Mouse (Mus musculus): Measurements from ENCODE around the gene Gm42674.

Gene Gm42674

DNA sequence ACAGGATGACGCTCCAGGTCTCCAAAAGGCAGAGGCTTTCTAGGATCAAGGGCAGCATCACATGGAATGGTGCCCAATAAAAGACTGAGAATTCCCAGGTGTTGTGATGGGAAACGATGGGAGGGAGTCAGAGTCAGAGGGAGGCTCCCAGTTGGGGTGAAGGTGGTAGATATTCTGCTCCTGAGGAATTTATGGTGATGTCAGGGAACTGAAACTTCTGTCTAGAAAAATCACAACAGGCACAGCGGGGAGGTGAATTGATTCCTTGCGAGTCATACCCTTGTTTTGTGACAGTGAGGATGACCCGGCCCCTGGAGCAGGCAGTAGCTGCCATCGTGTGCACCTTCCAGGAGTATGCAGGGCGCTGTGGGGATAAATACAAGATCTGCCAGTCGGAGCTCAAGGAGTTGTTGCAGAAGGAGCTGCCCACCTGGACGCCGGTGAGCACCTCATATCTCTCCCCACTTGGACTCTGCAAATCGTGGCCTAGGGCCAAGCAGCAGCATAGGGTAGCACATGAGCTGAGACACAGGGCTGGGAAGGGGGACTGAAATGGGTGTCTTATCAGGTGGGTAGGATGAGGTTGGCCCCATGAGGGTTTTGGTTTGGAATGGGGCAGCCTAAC, at the start of gene Gm42674:
Gene Gm42674, plus strand, starts transcription at position 419 of the 625 bp plus-strand sequence.
- DNase-seq: no peak

DNA sequence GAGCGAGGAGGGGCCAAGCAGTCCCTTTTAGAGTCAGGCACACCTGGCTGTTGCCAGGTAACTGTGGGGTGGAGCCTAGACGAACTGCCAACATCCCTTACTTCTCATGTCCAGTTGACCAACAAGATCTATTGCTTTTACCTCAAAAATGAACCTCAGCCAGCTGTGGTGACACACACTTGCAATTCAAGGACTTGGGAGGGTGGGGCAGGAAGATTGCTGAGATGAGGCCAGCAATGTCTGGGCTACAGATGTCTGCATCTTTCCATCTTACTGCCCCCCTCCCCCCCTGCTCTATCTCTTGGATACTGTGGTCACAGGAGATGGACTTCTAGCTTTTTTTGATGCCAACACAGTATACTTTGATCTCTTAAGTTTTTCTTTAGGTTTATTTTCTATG, 49.5 kb upstream of the Gm42674 start:
- DNase-seq: no peak

DNA sequence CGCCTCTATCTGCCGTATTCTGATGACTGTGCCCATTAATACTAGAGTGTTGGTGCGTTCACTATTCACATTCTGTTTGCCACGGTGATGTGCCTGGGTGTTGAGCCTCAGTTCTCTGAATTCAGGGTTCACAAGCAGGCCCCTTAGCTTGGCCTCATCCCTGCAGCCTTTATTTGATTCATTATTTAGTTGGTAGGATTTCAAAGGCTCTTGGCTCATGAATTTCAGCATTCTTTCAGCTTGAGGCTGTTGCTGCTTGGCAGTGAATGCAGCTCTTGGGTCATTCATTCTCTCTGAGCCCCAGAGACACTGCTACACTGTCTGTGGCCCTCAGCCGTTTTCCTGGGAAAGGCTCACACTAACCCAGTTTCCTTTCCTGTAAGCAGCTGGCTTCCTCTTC, 45.8 kb upstream of the Gm42674 start:
- DNase-seq: no peak

DNA sequence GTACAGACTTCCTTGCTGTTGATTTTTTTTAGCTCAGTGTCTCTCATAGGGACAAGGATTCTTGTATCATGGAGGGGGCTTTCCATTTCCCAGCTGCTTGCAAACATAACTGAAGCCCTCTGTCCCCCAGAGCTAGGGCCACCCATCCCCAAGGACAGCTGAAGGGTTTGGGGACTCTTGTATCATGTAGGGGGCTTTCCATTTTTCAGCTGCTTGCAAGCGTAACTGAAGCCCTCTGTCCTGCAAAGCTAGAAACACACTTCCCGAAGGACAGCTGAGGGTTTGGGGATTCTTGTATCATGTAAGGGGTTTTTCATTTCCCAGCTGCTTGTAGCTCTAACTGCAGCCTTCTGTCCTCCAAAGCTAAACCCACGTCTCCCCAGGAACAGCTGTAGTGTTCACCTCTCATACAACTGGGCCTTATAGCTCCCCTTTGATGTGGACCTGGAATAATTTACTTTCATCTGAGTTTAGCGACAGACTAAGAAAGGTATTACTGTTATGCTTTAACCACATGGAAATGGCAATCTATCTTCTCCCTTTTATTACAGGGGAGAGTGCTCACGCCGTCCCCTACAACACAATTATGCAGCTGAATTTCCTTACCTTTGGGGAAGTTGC, 41.6 kb upstream of the Gm42674 start, which contains the start of gene S100a3:
Gene S100a3, plus strand, starts transcription at position 571 of the 621 bp plus-strand sequence.
- no peak for DNase-seq

DNA sequence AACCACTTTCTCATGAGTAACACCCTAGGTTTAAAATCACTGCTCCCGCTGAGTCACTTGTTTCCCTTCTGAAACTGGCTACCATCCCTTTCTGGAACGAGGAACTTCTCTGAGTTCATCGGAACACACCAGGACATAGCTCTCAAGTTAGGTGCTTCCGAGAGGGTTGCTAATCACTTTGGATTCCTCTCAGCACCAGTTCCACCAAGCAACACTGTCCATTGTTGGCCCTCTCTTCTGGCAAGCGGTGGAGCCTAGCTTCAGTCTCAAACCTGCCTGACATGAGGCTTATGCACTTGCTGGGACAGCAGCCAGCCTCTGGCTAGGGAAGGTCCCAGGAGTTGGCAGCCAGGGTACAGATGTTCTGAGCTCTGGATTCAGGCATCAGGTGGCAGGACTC, 27.0 kb upstream of the Gm42674 start:
- no peak for DNase-seq

DNA sequence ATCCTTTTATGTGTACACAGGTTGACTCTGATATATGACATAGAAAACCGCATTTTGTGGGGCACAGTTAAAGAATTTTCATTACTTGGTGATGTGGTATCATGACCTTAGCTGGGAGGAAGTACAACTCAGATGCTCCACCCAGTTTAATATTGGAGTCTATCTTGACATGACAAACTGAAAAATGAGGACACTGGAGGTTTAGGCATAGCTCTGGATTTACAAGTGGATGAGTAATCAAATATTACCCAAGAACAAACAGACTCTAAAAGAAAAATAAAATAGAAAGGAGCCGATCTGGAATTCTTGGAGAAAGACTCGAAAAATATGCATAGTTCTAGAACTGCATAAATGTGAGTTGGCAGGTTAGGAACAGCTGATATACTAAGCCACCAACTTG, 26.4 kb upstream of the Gm42674 start:
- no peak for DNase-seq

DNA sequence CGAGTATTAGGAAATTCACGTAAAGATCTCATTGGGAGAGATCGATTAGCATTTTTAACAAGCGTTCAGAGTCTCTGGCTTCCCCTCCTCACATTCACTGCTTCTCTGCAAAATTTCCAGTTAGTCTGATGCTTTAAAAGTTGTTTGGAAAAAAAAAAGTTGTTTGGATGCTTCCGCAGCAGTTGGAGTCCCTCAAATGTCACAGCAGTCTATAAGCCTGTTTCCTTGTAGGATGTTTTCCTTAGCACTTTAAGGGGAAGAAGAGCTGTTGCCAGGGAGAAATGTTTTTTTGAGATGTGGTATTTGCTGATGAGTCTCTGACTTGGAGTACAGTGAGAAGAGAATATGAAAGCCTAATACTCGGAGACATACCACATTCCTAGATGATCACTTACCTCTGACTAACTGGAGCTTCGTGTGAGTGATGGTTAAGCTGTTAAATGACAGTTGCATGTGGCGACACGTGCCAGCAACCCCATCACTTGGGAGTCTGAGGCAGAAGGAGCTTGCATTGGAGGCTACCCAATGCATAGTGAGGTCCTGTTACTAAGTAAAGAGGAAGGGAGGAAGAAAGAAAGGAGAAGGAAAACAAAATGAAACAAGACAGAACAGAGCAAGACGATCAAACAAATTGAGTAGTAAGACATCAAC, 25.2 kb upstream of the Gm42674 start:
- no peak for DNase-seq

DNA sequence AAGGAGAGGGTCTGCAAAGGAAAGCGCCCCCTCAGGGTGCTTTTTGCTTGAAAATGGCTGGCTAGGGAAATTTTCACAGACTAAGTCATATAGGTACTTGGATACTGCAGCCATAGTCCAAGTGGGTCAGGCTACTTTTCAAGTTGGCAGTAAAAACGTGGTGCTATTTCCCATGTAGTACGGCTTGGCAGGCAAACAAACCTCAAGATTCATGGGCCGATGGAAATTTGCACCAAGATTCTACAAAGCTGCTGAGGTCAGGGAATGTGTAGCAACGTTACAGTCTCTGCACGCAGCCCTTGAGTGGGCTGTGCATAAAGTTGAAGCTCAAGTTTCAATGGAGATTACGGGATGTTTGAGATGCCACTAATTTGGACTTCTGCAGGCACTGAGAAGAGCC, 22.3 kb upstream of the Gm42674 start:
- no peak for DNase-seq

DNA sequence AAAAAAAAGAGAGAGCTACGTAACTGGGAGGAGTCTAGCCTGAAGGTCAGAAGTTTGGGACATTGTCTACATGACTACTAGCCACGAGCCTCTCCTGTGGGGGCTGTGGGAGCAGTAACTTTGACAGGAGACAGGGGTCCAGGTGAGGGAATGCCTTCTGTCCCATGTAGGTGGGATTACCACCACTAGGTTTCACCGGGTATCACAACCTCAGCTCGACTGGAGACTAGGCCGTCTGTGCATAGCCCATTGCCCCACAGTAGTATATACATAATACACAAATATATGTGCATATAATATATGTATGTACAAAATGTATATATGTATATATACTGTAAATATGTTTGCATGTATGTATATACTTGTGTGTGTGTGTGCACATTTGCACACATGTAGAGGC, 20.6 kb upstream of the Gm42674 start:
- no peak for DNase-seq

DNA sequence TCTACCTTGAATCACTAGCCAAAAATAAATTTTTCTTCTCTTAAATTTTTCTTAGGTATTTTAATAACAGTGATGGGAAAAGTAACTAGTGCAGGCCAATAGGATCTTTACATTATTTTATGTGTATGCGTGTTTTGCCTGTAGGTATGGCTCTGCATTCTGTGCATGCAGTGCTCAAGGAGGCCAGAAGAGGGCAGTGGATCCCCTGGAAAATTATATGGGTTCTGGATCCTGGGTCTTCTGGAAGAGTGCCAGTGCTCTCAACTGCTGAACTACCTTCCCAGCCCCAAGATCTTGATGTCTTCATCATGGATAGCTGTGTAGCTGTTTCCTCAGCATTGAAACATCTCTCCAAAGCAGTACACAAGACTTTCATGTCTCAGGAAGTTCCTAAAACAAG, 19.5 kb upstream of the Gm42674 start:
- DNase-seq: no peak

DNA sequence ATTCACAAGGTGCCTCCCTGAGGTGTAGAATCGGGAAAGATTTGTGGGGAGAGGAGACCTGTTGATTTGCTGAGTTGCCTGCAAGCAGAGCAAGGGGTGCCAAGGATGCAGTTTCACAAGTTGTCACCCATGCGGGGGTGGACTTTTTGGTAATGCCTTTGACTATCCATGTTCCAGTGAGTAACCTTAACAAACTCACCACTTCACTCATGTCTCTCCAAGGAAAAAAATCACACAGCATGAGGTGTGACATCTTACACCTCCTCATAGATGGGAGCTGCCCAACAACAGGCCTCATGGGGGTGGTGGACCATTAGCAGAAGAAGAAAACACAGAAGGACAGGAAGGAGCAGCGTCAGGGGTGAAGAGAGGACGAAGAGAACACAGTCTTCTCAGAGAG, 19.1 kb upstream of the Gm42674 start:
- no peak for DNase-seq

DNA sequence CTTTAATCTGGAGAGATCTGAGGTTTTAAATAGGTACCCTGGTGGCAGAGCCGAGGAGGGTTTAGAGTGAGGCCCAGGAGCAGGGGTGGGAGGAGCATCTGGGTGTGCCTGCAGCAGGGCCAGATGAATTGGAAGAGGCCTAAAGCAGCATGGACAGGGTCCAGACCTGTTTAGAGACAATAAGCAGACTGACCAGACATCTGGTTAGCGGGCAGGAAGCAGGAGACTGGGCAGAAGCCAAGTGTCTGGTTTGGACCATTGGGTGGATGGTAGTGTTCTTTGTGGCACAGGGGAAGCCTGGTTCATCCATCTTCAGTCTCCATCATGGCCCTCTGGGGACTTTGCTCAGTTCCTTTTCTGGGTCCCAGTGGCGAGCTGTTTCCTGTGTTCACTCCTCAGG, 17.8 kb upstream of the Gm42674 start:
- DNase-seq: no peak

DNA sequence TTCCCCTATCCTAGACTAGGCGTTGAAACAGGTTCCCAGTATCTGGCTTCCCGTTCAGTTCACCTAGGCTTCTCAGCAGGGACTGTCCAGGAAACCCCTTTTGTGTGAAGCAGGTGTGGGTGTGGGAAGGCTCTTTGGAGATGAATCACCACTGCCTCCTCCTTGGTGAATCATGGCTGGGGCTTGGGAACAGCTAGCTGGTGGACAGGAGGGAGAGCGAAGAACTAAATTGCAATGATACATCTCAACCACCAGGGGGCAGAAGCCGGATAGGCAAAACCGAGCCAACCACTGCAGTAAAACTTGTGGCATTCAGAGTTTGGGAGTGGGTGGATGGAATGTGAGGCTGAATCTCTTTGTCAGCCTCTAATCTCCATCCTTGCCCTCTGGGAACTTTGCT, 16.1 kb upstream of the Gm42674 start:
- peak; percentile 29 to 38 for DNase-seq

DNA sequence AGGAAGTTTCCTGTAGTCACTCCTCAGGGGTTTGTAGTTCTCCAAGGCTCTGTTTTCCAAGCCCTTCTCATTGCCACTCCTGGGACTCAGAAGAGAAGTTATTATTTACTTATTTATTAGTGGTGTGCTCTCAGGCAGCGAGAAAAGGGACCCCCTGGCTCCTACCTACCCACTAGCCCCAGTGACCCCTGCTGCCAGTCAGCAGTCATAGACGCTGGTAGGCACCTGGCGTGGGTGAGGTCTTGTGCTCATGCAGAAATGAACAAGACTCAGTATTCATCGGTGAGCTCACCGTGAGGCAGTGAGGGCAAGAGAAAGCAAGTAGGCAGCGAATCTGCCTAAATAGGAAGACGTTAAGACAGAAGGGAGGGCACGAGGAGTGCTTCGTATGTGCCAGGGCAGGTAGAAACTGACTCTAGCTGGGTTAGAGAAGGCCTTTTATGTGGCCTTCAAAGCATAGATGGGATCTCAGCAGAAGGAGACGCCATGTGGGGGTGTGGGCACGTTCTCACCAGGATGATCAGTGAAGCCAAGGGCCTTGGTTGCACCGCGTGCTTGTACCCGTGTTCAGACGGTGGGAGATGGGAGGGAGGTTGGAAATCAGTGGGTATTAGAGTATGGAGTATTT, 15.6 kb upstream of the Gm42674 start:
- no peak for DNase-seq

DNA sequence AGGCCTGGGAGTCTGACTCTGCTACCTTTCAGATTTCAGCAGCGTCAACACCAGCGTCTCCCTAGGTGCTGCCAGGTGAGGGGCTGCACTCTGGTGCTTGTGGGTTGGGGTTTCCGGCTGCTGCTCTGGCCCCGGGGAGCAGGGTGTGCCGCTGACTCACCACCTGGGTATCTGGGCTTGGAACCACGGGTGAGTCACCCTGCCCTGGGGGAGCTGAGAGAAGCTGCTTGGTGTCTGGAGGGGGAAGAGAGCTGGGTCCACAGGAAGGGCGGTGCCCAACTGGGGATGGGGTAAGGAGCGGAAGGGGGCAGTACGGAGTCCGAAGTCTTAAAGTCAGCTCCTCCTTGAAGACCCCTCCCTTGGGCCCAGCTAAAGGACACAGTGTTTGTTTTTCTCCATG, 14.8 kb upstream of the Gm42674 start:
- DNase-seq: no peak

DNA sequence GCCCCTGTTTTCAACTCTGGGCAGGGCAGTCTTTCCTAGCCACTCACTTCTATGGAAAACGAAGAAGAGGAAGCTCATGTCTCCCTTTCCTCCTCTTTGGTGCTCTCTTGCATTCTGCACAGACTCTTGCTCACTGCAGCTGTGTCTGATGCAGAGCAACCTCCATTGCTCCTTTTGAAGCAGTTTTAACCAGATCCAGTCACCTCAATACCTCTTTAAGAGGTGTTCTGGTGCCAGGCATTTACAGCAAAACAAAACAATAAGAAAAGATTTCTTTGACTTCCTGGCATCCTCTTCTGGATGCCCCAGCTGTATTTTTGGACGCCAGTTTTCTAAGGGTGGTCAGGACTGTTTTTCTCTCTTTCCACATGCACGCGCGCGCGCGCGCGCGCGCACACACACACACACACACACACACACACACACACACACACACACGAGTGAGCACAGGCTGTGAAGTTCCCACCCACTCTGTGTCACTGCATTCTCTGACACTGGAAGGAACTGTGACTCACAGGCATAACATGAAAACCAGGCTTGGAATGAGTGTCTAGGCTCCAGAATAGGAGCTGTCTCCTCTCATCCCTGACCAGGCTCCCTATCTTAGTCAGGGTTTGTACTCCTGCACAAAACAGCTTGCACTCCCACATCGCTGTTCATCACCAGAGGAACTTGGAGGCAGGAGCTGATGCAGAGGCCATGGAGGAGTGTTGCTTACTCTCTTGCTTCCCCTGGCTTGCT, 14.2 kb upstream of the Gm42674 start:
- no peak for DNase-seq

DNA sequence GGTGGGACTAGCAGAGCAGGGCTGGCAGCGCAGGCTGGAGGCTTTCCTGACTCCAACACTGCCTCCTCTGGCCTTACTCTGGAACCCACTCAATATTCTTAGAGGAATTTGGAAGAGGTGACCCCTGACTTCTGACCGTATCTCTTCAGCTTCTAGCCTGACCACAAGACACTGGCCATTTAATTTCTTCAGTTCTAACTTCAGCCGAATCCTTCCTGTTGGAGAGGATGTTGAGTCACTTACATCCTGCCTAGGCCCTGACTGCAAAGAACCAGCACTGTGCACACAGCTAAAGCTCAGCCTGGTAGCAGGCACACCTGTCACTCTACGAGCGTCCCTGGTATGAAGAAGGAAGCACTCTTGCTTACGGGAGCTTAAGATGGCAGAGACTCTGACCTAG, 12.3 kb upstream of the Gm42674 start:
- DNase-seq: no peak

DNA sequence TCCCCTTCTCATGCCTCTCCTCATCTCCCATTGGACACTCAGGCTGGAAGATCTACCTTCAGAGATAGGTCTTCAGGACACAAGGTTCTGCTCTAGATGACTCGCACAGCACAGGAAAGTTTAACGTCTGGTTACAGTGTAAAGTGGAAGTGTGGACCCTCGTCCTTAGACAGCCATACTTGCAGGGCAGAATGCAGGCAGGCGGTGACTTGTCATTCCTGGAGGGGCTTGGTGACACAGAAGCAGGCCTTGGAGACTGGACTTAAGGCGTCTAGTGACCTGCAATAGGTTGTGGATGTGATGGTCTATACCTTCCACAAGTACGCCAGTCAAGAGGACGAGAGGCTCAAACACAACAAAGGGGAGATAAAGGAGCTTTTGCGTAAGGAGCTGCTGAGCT, 11.8 kb upstream of the Gm42674 start, which contains the start of gene S100a2:
Gene S100a2, plus strand, starts transcription at position 301 of the 400 bp plus-strand sequence.
- DNase-seq: no peak

DNA sequence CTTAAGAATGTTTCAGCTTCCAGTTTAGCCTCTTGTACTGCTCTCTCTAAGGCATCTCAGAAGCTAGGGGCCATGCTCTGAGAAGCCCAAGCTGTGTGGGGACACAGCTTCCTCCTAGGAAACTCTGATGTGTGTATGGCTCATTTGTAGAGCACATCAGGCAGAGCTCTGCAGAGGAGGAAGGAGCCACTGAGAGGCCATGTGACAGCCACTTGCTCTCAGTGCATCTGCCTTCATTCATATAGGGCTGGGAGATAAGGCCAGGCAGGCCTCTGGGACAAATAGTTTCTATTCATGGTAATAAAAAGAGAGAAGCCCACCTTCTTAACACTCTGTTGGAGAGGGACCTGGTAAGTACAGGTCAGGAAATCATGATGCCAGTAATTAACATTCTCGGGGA, 7.2 kb upstream of the Gm42674 start:
- no peak for DNase-seq

DNA sequence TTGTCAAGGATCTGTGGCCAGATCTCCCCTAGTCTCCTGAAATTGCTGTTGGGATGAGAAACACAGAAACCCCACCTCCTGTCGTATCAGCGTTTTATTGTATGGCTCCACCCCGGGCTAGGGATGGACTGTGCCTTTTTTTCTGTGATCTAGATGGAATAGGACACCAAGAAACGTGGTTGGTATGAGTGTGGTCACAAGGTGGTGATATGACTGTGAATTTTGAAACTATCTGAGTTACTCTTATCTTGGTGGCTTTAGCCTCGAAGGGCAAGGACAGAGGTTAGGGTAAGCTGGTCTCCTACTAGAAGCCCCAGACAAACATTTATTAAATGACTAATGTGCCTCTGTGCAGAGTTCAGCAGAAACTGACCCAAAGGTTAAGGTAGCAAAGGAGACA, 6.1 kb upstream of the Gm42674 start:
- DNase-seq: no peak

DNA sequence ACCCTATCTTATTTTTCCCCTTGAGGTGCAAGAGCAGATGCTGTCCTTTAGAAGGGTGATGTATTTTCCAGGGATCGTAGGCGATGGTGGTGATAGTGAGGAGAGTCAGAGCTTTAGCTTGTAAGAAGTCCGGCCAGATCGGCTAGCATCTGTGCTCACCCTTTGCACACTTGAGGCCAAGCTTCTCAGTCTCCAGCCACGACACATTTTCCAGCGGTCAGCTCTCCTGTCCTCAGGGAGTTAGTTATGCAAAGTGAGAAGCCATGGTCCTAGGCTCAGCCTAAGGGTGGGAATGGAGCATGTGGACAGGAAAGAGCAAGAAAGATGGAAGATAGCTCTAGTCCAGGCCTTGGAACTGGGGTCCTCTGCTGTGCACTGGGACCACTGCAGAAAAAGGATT, 4.9 kb upstream of the Gm42674 start:
- no peak for DNase-seq

DNA sequence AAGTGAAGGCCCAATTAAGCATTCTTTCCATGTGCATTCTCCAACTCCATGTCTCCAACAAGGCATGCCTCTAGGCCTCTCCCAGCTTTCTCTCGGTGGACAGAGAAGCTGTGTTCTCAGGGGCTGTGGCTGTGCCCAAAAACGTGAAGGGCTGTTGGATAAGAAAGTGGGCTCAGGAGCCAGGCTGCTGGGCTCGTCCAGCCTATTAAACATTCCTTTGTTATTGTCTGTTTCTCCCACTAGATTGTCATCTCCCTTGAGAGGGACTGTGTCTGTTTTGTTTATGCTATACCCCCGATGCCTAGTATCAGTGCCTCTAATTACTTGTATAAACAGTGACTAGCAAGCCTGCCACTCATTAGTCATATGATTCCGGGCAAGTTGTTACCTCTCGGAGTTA, 4.0 kb upstream of the Gm42674 start:
- no peak for DNase-seq

DNA sequence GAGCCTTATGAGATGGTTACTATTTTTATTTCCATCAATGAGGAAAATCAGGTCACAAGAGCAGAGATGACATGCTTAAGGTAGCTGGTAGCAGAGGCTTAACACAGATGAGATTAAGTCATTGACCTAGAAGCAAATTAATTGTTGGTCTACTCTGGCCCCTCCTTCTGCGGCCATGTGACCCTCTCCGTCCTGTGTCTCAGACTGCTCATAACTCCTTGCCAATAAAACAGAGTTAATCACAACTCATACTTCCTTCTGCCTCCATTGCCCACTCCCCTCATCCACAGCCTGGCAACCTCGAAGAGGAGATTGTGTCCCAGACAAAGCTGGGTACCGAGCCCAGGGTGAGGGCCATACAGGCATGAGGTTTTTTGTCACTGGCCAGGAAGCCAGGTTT, 3.5 kb upstream of the Gm42674 start:
- DNase-seq: no peak

Measured in cerebellum, postnatal 25 days (tissue).